Mouse (Mus musculus) forebrain, embryonic 13.5 days (tissue): ENCODE measurements around the gene Cyp3a59. TPM values are rescaled to one million over a fixed set of nuclear protein-coding genes. Genes with fewer than 3 reads are reported as not detected.
"Not testable (repeated sequence)": the region's sequence is repeated elsewhere in the genome, so short reads cannot be mapped to it uniquely, and the experiment has no call there.

Source experiments
- ATAC-seq: fragments of 200-750 bp; cut with Nextera tagmentation; 2 replicates; pipeline ENCODE4 v1.8.0; 2017
- H3K27ac ChIP-seq: fragments of 300-500 bp; sonication (generic); 2 replicates; pipeline ENCODE4 v1.5.1; 2015; ENCODE audit warnings: inconsistent platforms, mild to moderate bottlenecking, moderate library complexity
- H3K27me3 ChIP-seq: fragments of 300-500 bp; sonication (generic); 2 replicates; pipeline ENCODE4 v1.6.1; 2015; ENCODE audit warnings: mild to moderate bottlenecking, inconsistent platforms
- H3K36me3 ChIP-seq: fragments of 300-500 bp; sonication (generic); 2 replicates; pipeline ENCODE4 v1.6.1; 2015; ENCODE audit warnings: mild to moderate bottlenecking, inconsistent platforms; ENCODE audit not compliant: poor library complexity, severe bottlenecking
- H3K4me1 ChIP-seq: fragments of 300-500 bp; sonication (generic); 2 replicates; pipeline ENCODE4 v1.6.1; 2015; ENCODE audit warnings: inconsistent platforms
- H3K4me2 ChIP-seq: fragments of 300-500 bp; sonication (generic); 2 replicates; pipeline ENCODE4 v1.6.1; 2015; ENCODE audit warnings: inconsistent platforms, mild to moderate bottlenecking, moderate library complexity
- H3K4me3 ChIP-seq: fragments of 300-500 bp; sonication (generic); 2 replicates; pipeline ENCODE4 v1.5.1; 2015; ENCODE audit warnings: mild to moderate bottlenecking, inconsistent platforms
- H3K9ac ChIP-seq: fragments of 300-500 bp; sonication (generic); 2 replicates; pipeline ENCODE4 v1.6.1; 2015; ENCODE audit warnings: mild to moderate bottlenecking, inconsistent platforms
- H3K9me3 ChIP-seq: fragments of 300-500 bp; sonication (generic); replicated peaks from 2 replicates; pipeline ENCODE4 v1.6.1; 2016; ENCODE audit warnings: inconsistent platforms
- WGBS: fragments of 180-500 bp; shearing (Covaris S2); methylation state at CpG from one replicate; pipeline ENCODE4 v1.1.7; 2015; 5-methylcytosine and 5-hydroxymethylcytosine counted together
- polyA plus RNA-seq: library from polyadenylated mRNA; unstranded; fragments of >200 nt; fragmentation: Nextera tagmentation; extraction: Ambion mirVana; gene quantifications from 2 replicates; pipeline ENCODE4 v1.2.1, GENCODE M21; 2015

Gene Cyp3a59
- polyA plus RNA-seq = not detected in 2 replicates

GRCm38 (mm10) chr5:146078945-146079344 lies at the start of gene Cyp3a59:
Cyp3a59 (plus strand) TSS chr5:146079257.
- not testable (repeated sequence) for H3K27ac ChIP-seq, H3K4me3 ChIP-seq, H3K4me1 ChIP-seq, H3K4me2 ChIP-seq, H3K9ac ChIP-seq, H3K36me3 ChIP-seq, ATAC-seq, H3K27me3 ChIP-seq
- H3K9me3 ChIP-seq = peaks cover 14% of the 10 kb centered on the region

GRCm38 (mm10) chr5:146070099-146070498 lies 9.0 kb upstream of the Cyp3a59 start:
- Histone ChIP-seq H3K36me3 (no peaks in the 10 kb centered on the region), H3K9ac (no peak overlapping the region), H3K27ac (no peak overlapping the region), H3K9me3 (peaks cover 31% of the 10 kb centered on the region), H3K4me1 (no peaks in the 10 kb centered on the region), H3K27me3 (no peaks in the 10 kb centered on the region), H3K4me2 (no peak overlapping the region), H3K4me3 (no peak overlapping the region)
- 49% methylated on average over 1 of the region's 1 CpGs for WGBS
- ATAC-seq = no peak

GRCm38 (mm10) chr5:146147903-146148302 lies 68.8 kb downstream of the Cyp3a59 start:
- Histone ChIP-seq H3K9me3 (peaks cover 8% of the 10 kb centered on the region), H3K4me1 (no peaks in the 10 kb centered on the region), H3K9ac (no peak overlapping the region), H3K36me3 (no peaks in the 10 kb centered on the region), H3K27me3 (no peaks in the 10 kb centered on the region), H3K27ac (no peak overlapping the region), H3K4me2 (no peak overlapping the region), H3K4me3 (no peak overlapping the region)
- WGBS = 31% methylated on average over 2 of the region's 2 CpGs
- no peak for ATAC-seq

- Histone ChIP-seq H3K27me3 (no peaks in the 10 kb centered on the region), H3K27ac (no peak overlapping the region), H3K9me3 (peaks cover 16% of the 10 kb centered on the region), H3K4me1 (no peaks in the 10 kb centered on the region), H3K9ac (no peak overlapping the region), H3K36me3 (no peaks in the 10 kb centered on the region), H3K4me2 (no peak overlapping the region), H3K4me3 (no peak overlapping the region)
- no peak for ATAC-seq
- 73% methylated on average over 3 of the region's 3 CpGs for WGBS
These were observed 71.4 kb downstream of the Cyp3a59 start for GRCm38 (mm10) chr5:146150454-146150853.

GRCm38 (mm10) chr5:146158326-146158725 lies 79.3 kb downstream of the Cyp3a59 start:
- not testable (repeated sequence) for H3K27me3 ChIP-seq, H3K4me1 ChIP-seq, H3K9ac ChIP-seq, H3K36me3 ChIP-seq, H3K4me2 ChIP-seq, ATAC-seq, H3K4me3 ChIP-seq, H3K27ac ChIP-seq
- WGBS = 92% methylated on average over 4 of the region's 4 CpGs
- peaks cover 18% of the 10 kb centered on the region for H3K9me3 ChIP-seq

GRCm38 (mm10) chr5:146160439-146160838 lies 81.4 kb downstream of the Cyp3a59 start, which contains the start of gene Gm5565:
Gm5565 (minus strand) TSS chr5:146160539.
- not testable (repeated sequence) for ATAC-seq, H3K27ac ChIP-seq

More at GRCm38 (mm10) chr5:146160439-146160838, 81.4 kb downstream of the Cyp3a59 start, which contains the start of gene Gm5565:
- H3K4me3 ChIP-seq, H3K27me3 ChIP-seq, H3K4me1 ChIP-seq, H3K4me2 ChIP-seq, H3K9ac ChIP-seq, H3K36me3 ChIP-seq: not testable (repeated sequence)
- H3K9me3 ChIP-seq = peaks cover 11% of the 10 kb centered on the region; the same call in 1 of the 2 replicates
- WGBS = 95% methylated on average over 3 of the region's 3 CpGs

Other genes starting within 250 kb of the Cyp3a59 start
- gene Cyp3a11, start 199.3 kb upstream of the Cyp3a59 start, polyA plus RNA-seq = not detected in 2 replicates
- not detected in 2 replicates for gene Cyp3a25, start 69.6 kb upstream of the Cyp3a59 start, polyA plus RNA-seq
- not detected in 2 replicates for gene Gm5565, start 81.3 kb downstream of the Cyp3a59 start, polyA plus RNA-seq
- not detected in 2 replicates for gene Gm6309, start 91.5 kb downstream of the Cyp3a59 start, polyA plus RNA-seq
- gene 1700001J03Rik, start 106.0 kb downstream of the Cyp3a59 start, polyA plus RNA-seq = not detected in 2 replicates
- 27.1 TPM in 2 replicates for gene Rnf6, start 142.3 kb downstream of the Cyp3a59 start, polyA plus RNA-seq
- gene Cdk8, start 152.0 kb downstream of the Cyp3a59 start, polyA plus RNA-seq = 15.8 and 18.9 TPM in 2 replicates